Mouse (Mus musculus) kidney, adult 9 months (tissue): ENCODE measurements at regions not wholly inside any gene's neighbourhood (a gene's known extent, or its start where the extent isn't known, plus 50 kb on each side); places are given as distances from the start of the nearest gene placed in this dataset.
A peak's percentile ranks its signal among the peaks of the same experiment; 100 is the strongest.

Source experiments
- DNase-seq: peaks from one replicate; pipeline ENCODE4 v3.0.0; 2022

DNA sequence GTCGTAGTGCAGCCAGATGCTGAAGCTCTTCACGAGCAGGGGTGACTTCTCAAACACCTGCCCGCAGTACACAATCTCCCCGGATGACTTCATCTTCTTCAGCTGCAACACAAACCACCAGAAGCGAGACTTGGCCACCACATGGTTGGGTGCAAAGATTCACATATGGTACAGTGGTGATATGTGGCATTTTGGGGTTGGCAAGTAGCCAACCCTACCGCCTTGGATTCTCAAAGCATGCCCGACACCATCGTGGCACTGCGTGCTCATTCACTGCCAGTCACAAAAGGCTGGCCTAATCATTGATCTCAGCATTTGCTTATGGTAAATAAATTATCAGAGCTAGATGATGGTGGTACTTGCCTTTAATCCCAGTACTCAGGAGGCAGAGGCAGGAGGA, 173.4 kb downstream of the Zfp36l1 start:
- DNase-seq: no peak

DNA sequence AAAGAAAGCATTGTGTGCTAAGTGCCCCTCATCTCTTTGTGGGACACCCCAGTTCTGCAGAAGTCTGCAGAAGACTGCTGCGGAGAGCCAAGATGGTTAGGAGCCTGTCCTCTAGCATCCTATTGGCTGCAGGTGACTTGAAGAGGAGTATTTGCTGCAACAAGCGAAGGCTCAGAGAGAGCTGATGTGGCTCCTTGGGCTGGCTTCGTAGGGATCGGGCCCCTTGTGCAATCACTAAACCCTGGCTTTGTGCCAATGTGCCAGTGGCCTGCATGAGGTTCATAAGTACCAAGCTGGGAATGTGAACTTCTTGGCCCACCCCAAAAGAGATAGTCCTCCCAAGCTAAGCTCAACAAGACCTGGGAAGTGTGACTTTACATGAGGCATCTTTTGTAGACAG, 174.9 kb downstream of the Zfp36l1 start:
- DNase-seq: no peak

DNA sequence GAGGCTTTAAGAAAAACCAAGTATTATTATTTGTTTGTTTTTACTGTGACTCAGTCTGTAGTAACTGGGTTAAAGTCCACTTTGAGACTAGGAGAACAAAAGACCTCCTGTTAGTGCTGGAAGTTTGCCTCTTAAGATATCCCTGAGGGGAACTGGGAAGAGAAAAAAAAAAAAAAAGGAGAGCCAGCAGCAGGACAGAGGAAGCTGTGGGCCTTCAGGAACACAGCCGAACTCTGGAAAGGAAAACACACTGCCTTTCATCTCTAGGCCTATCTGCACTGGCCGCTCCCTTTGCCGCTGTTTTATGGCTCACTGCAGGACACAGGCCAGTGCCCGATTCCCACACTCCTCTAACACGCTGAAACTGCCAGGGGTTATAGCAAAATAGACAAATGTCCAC, 176.1 kb downstream of the Zfp36l1 start:
- DNase-seq: peak; percentile 45

DNA sequence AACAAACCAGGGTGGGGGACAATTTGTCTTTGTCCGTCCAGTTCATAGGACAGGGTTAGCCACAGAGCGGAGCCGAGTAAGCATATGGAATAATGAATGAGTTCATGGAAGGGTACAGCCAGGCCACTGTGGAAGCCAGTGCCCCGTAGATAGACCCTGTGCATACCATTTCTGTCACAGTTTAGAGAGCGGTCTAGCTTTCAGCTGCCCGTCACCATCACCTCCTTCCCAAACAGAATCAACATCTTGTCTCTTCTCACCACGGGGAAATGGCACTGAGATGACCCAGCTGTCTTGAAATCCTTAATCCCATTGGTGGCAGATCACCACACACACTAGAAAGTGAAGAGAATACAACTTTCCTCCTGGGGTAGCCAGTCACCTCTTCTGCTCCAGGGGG, 178.7 kb downstream of the Zfp36l1 start:
- DNase-seq: no peak

DNA sequence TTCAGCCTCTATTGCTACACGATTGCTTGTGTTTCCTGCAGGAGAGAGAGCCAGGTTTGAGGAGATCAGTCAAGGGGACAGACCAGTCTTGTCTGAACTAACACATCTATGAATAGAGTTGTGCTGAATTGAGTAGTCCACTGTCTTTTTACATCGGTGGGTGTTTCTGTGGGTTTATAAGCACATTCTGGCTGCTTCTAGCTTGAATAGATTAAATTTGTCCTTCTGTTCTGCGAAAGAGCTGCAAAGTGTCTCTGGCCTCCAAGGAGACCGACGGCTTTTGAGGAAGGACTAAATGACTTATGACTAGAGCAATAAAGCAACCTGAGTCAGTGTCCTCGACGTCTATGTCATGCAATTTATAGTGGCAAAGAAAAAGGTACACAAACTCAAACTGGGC, 179.9 kb downstream of the Zfp36l1 start:
- no peak for DNase-seq

DNA sequence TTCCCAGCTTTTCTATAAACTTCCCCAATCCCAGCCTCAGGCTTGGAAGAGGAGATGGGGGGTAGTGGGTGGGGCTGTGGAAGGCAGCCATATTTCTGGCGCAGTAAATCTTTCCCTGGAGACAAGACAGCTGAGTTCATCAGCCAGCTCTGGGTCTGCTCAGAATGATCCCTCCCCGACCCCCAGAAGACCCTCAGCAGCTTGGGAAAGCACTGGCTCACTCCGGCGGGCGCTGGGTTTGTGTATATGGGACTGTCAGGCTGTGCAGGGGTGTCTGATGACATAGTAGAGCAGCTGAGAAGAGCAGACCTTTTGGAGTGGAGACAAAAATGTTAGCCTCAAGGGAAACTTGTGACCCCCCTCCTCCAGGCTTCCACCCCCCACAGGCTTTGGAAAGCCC, 181.4 kb downstream of the Zfp36l1 start:
- DNase-seq: no peak

DNA sequence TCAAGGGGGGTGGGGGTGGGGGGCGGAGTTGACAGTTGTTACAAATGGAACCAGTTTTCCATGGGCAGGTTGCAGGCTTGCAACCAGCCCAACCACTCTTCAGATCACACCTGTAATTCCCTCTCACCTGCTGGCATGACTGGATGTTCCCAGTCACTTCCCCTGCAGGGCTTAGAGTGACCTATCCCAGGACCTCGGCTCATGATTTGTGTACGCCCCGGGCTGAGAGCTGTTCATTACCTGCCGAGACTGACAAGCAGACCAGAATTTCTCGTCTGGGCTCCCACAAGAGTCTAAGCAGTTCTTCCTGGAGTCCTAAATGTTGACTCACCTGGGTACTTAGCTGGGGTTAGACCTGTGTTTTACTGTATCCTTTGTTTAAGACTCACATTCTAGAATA, 183.0 kb downstream of the Zfp36l1 start:
- DNase-seq: no peak

DNA sequence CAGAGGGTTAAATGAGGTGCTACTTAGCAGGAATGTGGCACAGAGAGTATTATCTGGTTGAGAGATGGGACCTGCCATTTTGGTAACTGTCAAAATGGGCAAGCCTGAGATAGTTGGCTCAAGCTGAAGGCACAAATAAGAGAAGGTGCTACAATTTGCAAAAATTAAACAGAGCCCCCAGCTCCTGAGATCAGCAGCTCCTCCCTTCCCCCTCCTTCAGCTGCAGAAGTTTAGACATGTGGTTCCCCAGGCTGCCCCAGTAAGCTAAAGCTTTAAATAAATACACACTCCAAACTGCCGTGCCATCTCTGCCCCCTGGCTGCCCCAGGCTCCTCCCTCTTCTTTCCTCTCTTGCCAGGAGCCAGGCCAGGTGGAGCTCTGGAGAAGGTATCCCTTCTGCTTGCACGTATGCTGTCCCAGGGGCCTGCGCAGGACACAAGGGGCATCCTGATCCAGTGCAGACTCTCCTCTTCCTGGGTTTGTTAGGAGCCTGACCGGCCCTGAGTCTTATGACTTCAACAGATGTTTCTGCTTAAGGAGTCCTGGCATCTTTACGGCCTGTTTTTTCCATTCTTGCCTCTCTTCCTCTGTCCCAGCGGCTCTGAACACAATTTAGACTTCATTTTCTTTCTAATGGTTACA, 184.0 kb downstream of the Zfp36l1 start:
- peak; percentile 55 for DNase-seq

DNA sequence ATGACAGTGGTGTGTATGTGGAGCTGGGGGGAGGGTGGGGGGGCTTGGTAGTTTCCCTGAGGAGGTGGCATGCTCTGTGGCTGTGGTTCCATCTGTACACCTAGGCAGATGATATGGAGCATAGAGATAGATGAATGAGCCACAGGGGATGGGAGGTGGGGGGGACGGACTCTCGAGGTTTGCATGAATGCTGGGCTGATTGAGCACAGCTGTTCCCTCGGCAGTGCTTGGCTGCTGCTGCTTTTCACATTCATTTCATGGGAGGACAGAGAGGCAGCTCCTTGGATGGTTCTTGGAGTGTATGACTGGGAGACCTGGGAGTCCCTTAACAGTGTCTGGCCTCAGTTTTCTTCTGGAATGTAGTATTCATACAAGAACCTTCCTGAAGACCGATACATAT, 184.5 kb downstream of the Zfp36l1 start:
- no peak for DNase-seq

DNA sequence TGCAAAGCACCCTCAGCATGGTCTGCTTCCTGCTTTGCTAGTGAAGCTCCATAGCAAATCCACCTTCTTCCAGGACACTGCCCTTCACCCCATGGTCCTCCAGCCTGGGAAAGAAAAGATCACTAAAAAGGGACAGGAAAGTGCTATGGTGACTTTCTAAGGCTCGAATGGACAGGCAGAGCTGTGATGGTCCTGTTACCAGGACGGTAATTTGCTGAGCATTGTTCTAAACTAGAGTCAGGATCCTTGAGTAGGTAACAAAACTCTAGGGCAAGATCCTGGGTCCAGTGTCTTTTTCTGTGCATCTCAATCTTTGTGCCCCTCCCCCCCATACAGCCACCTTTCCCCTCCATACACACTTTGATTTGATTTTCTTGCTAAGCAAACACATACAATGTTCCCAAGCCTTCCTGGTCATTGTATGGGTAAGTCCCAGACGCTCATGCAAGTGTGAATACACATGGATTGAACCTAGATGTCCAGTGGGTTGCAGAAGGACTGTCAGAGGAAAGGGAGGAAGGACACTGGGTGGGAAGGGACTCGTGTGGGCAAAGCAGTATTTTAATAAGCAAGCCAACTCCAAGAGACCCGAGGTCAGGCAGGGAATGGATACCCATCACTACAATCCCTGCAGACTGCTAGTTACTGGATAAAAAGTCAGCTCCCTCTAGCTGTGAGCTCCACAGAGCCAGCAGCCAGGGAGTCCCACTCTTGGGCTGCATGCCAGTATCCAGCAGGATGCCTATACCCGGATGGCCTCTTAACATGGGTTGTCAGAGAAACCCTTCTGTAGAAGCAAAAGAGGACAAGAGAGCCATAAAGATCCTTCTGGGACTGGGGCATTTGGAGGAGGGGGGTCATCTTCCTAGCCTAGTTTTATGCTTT, 186.9 kb downstream of the Zfp36l1 start:
- DNase-seq: peak; percentile 57

DNA sequence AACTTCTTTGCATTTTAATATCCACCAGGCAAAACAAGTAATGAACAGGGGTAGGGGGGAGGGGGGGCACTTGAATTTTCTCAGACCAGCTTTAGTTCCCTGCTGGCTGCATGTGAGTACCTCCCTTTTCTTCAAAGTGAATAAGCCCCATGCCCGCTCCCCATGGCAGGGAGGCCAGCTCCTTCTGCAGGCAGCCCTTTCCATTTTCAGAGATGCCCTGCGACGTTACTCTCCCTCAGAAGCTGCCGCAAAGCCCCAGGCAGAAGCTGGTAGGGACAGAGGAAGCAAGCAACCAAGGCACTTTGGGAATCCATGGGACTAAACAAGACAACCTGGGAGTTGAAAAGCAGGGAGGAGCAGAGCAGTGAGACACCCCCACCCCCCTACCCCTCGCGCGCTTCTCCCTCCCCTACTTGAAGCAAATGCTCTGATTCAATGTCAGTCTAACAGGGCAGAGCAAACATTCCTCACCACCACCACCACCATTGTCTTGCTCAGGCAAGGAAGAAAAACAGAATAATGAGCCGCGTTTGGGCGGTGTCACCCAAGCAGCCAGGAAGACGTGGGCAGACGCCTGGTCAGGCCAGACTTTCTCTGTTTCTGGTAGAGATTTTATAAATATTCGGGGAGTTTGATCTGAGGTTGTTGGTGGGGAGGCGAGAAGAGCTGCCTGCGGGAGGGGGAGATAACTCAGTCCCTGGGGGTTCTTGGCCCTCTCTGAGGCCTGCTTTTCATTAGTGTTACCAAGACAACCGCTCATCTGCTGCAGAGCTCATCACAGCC, 187.7 kb downstream of the Zfp36l1 start:
- no peak for DNase-seq

DNA sequence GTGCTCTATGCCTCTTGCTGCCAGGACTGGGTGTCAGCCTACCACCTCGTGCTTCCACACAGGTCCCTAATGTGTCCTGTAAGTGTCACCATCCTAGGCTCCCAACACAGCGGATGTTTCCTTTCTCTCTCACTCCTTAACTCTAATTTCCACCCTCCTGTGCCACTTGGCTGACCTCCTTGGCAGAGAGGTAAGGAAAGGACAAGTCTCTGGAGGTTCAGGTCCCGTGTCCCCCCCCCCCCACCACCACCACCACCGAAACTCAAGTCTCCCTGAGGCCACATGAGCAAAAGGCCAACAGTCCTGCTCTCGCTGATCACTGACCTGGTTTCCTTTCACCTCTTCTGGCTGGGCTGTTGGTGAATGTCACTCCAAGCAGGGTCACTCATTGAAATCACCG, 189.0 kb downstream of the Zfp36l1 start:
- peak; percentile 45 for DNase-seq

DNA sequence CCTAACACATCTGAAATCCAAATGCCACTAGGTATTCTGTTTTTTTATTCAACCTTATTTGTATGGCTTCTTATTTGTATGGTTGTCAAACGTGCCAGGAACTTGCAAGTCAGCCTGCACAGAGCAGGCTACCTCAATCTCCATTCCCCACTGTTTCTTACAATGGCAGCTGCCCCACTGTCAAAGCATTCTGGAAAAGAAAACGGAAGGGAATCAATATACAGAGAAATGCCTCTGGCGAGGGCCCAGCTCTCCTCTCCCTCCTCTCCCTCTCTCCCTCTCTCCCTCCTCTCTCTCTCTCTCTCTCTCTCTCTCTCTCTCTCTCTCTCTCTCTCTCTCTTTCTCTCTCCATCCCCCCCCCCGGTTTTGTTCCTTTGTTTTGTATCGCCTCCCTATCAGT, 191.0 kb downstream of the Zfp36l1 start:
- no peak for DNase-seq

DNA sequence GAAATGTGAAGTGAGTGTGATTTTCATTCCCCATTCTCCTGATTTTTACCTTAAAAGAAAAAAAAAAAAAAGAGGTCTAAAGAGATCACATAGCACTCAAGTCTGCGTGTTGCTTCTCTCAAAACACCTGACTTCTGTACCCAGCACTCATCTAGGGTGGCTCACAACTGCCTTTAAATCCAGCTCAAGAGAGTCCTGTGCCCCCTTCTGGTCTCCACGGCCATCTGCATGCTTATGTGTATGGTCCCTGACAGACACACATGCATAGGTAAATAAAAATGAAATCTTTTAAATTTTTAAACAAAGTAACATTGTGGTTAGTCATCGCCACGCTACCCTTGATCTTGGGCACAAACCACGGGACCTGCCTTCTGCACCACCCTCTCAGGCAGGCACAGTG, 193.8 kb downstream of the Zfp36l1 start:
- no peak for DNase-seq

DNA sequence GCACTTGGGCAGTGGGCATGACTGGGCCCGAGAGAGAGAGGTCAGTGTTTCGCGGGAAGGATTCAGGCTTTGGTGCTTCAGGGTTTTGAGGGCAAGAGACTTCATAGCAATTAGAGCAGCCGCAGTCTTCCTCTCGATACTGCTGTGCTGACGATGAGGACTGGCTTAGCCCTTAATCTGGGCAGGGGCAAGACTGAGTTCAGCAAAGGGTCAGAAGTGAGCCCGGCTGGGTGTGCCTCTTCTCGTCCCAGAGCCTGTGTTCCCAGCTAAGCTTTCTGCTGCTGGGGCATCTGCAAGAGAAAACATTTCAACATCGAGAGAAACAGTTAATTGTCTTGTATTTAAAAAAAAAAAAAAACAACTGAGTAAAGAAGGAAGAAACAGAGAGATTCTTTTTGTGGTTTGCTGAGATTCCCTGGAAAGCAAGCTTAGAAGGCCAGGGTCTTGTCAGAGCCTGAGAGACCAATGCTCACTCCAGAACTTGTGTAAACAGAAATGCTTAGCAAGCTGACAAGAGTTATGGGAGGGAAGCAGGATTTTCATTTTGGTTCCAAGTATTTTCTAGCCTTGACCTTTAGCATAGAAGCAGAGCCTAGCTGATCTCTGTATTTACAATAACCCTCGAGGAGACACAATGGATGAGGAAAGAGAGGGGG, 195.1 kb downstream of the Zfp36l1 start:
- DNase-seq: peak; percentile 35

DNA sequence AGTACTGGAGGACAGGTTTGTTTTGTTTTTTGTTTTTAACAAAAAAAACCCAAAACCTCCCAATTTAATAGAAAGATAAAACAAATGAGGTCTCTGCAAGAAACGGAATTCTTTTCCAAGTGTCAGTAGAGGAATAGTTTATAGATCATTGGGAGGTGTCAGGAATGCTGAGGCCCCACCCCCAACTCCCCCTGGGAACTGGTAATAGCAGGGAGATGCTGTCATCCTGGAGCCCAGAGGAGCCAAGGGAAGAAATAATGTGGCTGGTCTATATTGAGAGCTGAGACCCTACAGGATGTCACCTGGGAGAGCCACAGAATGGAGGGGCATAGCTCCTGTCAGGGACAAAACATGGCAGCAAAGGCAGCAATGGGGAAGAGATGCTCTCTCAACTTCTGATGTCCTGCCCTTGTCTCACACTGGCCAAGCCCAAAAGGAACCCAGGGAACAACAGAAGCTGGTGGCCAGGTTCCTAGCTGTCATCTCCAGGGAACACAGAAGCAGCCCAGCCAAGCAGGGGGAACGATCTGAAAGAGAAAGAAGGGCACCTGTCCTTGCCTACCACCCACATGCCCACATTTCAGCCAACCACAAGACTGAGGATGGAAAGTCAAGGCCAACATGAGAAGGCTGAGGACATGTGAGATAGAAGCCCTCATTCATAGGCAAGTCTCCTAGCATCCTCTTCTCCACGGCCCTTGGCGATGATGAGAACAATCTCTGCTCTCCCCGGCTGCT, 195.7 kb downstream of the Zfp36l1 start:
- DNase-seq: no peak

DNA sequence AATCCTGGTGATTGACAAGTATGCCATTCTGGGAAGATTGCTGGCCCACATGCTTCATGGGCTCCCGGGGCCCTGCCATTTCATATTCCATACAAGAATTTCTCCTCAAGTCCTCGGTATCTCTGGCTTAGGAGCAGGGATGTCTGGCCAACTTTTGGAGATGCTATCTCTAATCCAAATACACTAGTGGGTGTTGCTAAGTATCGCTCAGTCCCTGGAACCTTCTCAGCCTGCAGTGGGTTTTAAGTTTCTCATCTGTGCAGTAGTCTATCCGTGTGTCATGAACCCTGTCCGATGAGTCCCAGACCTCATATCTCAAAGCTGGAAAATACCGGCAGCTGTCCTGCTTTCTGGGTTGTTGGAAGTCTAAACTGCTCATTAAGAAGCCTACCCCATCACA, 198.9 kb downstream of the Zfp36l1 start:
- no peak for DNase-seq

DNA sequence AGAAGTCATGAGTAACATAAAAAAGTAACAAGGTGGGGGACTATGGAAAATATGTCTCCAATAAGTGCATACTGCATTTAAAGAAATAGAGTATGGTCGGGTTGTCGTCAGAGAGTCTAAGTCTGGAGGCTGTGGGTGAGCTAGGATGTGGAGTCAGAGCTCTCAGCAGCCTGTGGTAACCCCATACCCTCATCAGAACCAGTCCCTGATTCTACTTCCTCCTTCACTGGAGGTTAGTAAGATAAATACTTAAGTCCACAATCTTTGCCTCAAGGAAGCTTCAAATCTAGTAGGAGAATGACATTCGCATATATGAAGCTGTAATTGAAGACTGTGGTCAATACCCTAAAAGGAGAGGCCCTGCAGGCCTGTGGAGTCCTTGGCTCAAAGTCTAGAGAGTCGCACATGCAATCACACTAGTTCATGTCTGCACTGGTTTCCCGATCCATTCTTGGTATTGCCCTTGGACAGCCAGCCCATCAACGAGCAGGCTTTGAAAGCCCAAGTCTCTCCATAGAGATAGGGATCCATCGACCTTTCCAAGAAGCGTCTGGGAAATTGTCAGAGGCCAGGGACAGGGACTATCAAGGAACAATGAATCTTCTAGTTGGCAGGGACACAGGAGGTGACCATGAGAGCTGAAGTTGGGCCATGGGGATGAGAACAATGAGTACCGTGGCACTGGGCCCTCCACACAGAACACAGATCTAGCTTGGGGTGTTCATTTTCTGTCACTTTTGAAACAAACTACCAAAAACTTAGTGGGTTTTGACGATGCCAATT, 200.3 kb downstream of the Zfp36l1 start:
- no peak for DNase-seq

DNA sequence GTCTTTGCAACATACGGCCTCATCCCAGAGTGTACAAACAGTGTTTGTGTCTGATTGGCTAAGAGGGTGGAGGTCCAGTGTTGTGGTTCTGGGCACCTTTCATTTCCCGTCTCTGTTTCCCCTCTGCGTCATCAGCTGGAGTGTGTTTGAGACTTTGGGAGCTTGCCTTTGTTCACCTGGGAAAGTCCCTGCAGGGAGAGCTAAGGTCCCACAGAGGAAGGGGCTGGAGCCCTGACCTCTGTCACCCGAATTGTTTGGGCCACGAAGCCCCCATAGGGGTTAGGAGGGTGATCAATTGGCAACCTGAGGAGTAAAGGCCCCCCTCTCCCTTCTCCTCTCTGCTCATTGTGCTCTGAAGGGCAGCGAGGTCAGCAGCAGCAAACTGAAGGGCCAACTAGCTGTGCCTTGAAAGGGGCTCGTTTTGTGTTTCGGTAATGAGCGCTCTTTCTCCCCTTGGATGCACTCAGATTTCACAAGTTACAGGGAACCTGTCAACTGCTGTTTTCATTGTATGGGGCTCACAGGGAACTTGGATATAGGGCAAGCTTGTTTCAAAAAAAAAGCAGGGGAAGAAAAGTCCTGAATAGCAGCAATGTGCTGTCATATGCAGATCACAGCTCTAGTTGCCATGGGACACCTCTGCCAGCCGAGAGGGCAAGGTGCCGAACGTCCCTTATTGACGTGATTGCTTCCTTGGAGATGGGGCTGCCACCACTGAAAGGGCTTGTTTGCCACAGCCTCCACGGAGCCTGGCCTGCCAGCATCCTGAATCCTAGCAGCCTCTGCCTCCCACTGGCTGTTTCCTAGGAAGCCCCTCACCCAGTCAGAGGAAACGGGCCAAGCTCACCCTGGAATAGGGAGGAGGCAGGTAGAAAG, 201.7 kb downstream of the Zfp36l1 start:
- DNase-seq: no peak

DNA sequence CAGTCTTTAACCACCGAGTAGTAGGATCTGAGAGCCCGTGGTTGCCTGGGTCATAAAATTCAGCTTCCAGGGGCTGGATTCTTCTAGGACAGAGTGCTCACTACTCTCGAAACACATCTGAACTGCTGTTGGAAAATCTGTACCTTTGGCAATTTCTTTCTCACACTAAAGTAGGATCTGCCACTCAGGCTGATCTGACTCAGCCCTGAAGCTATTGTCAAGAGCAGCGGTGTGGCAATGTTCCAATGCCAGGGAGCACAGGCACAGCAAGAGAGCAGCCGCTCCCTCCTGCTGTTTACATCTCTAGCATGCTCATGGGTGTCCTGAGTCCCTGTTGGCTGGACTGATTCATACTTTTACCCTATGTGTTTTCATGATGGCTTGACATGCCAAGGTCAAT, 205.2 kb downstream of the Zfp36l1 start:
- no peak for DNase-seq
